Mouse (Mus musculus): ENCODE data around the gene Myh6. TPM values are rescaled to one million over a fixed set of nuclear protein-coding genes. Genes with fewer than 3 reads are reported as not detected.
A peak's percentile ranks its signal among the peaks of the same experiment; 100 is the strongest.

The Myh6 gene
- polyA plus RNA-seq (2015; fragmentation: Nextera tagmentation; extraction: Ambion mirVana), result 0.51 and 0.54 TPM in 2 replicates

DNA sequence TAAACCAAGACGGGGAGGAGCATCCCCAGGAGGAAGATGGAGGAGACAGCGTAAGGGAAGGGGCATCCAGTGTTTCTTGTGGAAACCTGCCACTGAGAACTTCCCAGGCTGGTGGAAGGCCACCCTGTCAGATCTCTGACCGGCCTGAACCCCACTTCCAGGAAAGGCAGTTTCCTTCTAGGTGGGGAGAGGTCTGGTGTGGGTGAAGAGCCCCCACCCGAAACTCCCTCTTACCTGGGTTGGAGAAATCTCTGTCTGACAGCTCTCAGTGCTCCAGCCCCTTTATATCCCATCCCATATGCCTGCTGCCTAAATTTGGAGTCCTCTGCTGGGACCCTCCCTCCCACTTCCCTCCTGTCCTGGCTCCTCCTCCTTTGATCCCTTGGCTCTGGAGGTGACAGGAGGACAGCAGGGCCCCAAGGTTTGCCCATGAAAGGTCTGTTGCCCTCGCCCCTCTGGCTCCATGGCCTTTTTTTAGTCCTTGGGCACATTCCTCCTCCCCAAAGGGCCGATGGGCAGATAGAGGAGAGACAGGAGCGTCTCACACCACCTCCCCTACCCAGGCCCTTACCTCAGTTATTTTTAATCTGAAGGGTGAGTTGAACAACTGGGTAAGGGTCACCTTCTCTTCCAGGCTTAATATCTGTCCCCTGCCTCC is at the start of gene Myh6:
Myh6 (minus strand) TSS at position 608 of the 658 bp plus-strand sequence.
- 48% methylated on average over 7 of the region's 7 CpGs for WGBS (ENCODE audit: insufficient replicate concordance)
- Histone ChIP-seq H3K9ac (ENCODE audit: low read depth, low read length) (no peak within 1 kb of the TSS), H3K36me3 (ENCODE audit: control insufficient read depth, insufficient read depth) (no peaks in the 10 kb centered on the region), H3K9me3 (replicated peaks; ENCODE audit: control insufficient read depth, low read length) (no peaks in the 10 kb centered on the region), H3K4me2 (ENCODE audit: low read depth, low read length) (no peak within 1 kb of the TSS), H3K27ac (ENCODE audit: low read length) (no peak within 1 kb of the TSS), H3K4me3 (ENCODE audit: low read depth, low read length) (no peak within 1 kb of the TSS), H3K4me1 (ENCODE audit: control insufficient read depth, low read depth, low read length) (no peaks in the 10 kb centered on the region), H3K27me3 (ENCODE audit: control insufficient read depth, insufficient read depth, low read depth, low read length) (no peaks in the 10 kb centered on the region)
- ATAC-seq (ENCODE audit: low read depth), result no peak

DNA sequence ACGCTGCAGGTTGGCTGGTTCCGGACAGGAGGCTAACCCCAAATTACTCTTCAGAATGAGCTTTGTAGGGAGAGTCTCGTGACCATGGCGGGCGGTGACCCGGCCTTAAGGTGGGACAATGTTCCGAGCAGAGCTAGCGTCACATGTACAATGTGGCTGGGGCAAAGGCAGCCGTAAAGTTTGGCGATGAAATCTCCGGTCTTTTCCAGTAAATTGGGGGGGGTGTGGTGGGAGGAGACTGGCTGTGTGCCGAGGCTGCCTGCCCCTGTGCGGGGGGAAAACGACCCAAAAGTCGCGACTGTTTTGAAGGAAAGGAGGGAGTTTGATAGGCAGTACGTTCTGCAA is 49.0 kb upstream of the Myh6 start:
- no peak; the same call in 1 of the 2 replicates for ATAC-seq (ENCODE audit: low read depth)
- Histone ChIP-seq H3K9me3 (replicated peaks; ENCODE audit: control insufficient read depth, low read length) (no peaks in the 10 kb centered on the region), H3K36me3 (ENCODE audit: control insufficient read depth, insufficient read depth) (peaks cover 7% of the 10 kb centered on the region), H3K4me1 (ENCODE audit: control insufficient read depth, low read depth, low read length) (peaks cover 9% of the 10 kb centered on the region), H3K4me3 (ENCODE audit: low read depth, low read length) (peak overlapping the region; percentile 95), H3K27me3 (ENCODE audit: control insufficient read depth, insufficient read depth, low read depth, low read length) (no peaks in the 10 kb centered on the region), H3K27ac (ENCODE audit: low read length) (peak overlapping the region; percentile 86), H3K4me2 (ENCODE audit: low read depth, low read length) (peak overlapping the region; percentile 97), H3K9ac (ENCODE audit: low read depth, low read length) (peak overlapping the region; percentile 84)
- under 1% methylated on average over 17 of the region's 17 CpGs for WGBS (ENCODE audit: insufficient replicate concordance)

DNA sequence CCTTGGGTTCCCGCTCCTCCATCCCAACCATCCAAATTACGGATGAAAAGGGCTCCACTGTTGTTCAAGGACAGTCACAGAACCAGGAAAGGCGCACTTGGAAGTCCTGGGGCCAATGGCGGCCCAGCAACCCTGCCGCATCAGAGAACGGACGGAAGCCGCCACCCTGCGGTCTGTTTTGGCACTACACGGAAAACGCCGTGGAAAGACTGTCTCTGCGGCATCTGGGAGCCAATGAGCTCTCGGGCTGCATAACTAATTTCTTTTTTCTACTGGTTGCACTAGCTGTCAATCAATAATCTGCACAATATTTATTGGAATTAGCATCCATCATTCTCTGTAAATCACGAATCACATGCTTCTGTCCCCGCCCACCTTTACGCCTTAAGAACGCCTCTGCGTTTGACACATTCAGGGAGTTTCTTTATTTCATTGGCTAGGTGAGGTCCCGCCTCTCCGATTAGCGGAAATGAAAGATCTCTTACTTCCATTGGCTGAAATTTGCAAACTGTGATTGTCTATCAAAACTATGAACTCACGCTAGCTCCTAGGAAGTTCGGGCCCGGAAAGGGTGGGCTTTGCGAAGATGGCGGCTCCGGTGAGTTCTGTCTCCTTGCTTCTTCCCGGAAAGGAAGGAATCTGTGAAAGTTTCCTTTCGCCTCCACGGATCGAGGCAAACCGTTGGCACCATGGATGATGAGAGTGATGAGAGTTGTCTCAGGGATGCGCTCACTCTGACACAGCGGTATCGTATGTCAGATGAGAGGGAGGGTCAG is 48.5 kb upstream of the Myh6 start, which contains the start of gene Ngdn:
Ngdn (plus strand) TSS at position 464 of the 776 bp plus-strand sequence.
- under 1% methylated on average over 36 of the region's 36 CpGs for WGBS (ENCODE audit: insufficient replicate concordance)
- Histone ChIP-seq H3K9me3 (replicated peaks; ENCODE audit: control insufficient read depth, low read length) (no peaks in the 10 kb centered on the region), H3K4me1 (ENCODE audit: control insufficient read depth, low read depth, low read length) (peaks cover 9% of the 10 kb centered on the region), H3K9ac (ENCODE audit: low read depth, low read length) (peak within 1 kb of the TSS; percentile 84), H3K27ac (ENCODE audit: low read length) (peak within 1 kb of the TSS; percentile 86), H3K27me3 (ENCODE audit: control insufficient read depth, insufficient read depth, low read depth, low read length) (no peaks in the 10 kb centered on the region), H3K4me2 (ENCODE audit: low read depth, low read length) (peak within 1 kb of the TSS; percentile 97), H3K36me3 (ENCODE audit: control insufficient read depth, insufficient read depth) (peaks cover 7% of the 10 kb centered on the region; the same call in 1 of the 2 replicates), H3K4me3 (ENCODE audit: low read depth, low read length) (peak within 1 kb of the TSS; percentile 95)
- peak; percentile 94 for ATAC-seq (ENCODE audit: low read depth)

DNA sequence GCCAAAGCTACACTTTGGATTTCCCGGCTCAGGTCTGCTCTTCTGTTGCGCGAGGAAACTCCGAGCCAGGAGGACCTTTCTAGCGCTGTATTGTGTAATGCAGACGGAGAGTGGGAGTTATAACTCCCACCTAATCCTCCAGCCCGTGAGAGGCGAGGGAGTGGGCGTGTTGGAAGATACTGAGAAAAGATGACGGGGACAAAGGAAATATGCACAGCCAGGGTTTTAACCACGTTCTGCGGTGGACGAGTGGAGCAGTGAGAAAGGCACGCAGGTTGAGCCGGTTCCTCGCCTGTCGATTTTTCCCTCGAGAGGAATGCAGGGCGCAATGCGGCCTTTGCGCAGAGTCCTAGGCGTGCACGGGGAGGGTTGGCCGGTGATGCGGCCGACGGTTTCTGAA is 47.9 kb upstream of the Myh6 start:
- H3K9ac ChIP-seq (ENCODE audit: low read depth, low read length), result peak overlapping the region; percentile 82
- peak; percentile 33 for ATAC-seq (ENCODE audit: low read depth)

DNA sequence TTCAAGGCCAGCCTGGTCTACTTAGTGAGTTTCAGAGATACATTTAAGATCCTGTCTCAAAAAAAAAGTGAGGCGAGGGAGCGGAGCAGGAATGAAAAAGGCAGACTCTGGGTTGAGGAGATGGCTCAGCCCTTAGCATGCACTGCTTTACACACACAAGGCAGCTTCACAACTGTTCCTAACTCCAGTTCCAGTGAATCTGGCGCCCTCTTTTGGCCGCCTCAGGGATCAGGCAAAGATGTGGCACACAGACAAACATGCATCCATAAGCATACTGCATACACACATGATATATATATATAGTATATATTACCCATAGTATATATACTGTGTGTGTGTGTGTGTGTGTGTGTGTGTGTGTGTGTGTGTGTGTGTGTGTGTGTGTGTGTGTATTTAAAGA is 44.4 kb upstream of the Myh6 start:
- Histone ChIP-seq H3K4me1 (ENCODE audit: control insufficient read depth, low read depth, low read length) (peaks cover 5% of the 10 kb centered on the region), H3K27ac (ENCODE audit: low read length) (no peak overlapping the region), H3K4me3 (ENCODE audit: low read depth, low read length) (no peak overlapping the region), H3K9ac (ENCODE audit: low read depth, low read length) (no peak overlapping the region), H3K4me2 (ENCODE audit: low read depth, low read length) (no peak overlapping the region), H3K36me3 (ENCODE audit: control insufficient read depth, insufficient read depth) (no peaks in the 10 kb centered on the region), H3K9me3 (replicated peaks; ENCODE audit: control insufficient read depth, low read length) (no peaks in the 10 kb centered on the region), H3K27me3 (ENCODE audit: control insufficient read depth, insufficient read depth, low read depth, low read length) (no peaks in the 10 kb centered on the region)
- ATAC-seq (ENCODE audit: low read depth), result no peak
- 59% methylated on average over 4 of the region's 4 CpGs for WGBS (ENCODE audit: insufficient replicate concordance)

More for the DNA sequence above, 47.9 kb upstream of the Myh6 start:
- peak overlapping the region; percentile 97 for H3K4me2 ChIP-seq (ENCODE audit: low read depth, low read length)
- H3K27me3 ChIP-seq (ENCODE audit: control insufficient read depth, insufficient read depth, low read depth, low read length), result no peaks in the 10 kb centered on the region
- H3K4me1 ChIP-seq (ENCODE audit: control insufficient read depth, low read depth, low read length), result peaks cover 9% of the 10 kb centered on the region
- H3K9me3 ChIP-seq (replicated peaks; ENCODE audit: control insufficient read depth, low read length), result no peaks in the 10 kb centered on the region
- H3K36me3 ChIP-seq (ENCODE audit: control insufficient read depth, insufficient read depth), result peaks cover 7% of the 10 kb centered on the region; the same call in 1 of the 2 replicates
- peak overlapping the region; percentile 85 for H3K27ac ChIP-seq (ENCODE audit: low read length)
- under 1% methylated on average over 27 of the region's 27 CpGs for WGBS (ENCODE audit: insufficient replicate concordance)
- H3K4me3 ChIP-seq (ENCODE audit: low read depth, low read length), result peak overlapping the region; percentile 95

DNA sequence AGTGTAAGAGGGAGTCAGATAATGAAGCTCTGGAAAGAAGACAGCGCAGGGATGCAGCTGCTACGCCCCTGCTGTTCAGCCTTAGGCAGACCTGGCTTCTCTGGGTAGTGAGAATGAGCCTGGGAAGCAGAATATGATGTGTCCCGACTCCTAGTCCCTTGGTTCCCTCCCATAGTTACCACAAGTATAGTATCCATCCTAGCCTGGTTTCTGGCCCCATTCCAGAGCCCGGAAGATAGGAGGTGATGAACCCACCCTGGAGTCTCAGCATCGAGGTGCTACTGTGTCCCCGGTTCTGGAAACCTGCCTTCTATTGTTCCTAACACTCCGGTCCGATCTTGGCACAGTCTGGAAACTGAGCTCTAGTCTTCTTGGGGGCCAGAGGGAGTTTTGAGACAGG is 41.7 kb upstream of the Myh6 start:
- no peak overlapping the region for H3K9ac ChIP-seq (ENCODE audit: low read depth, low read length)
- H3K4me3 ChIP-seq (ENCODE audit: low read depth, low read length), result no peak overlapping the region
- peaks cover 4% of the 10 kb centered on the region for H3K4me1 ChIP-seq (ENCODE audit: control insufficient read depth, low read depth, low read length)
- WGBS (ENCODE audit: insufficient replicate concordance), result 61% methylated on average over 8 of the region's 8 CpGs
- no peak overlapping the region for H3K27ac ChIP-seq (ENCODE audit: low read length)
- no peak for ATAC-seq (ENCODE audit: low read depth)
- H3K27me3 ChIP-seq (ENCODE audit: control insufficient read depth, insufficient read depth, low read depth, low read length), result no peaks in the 10 kb centered on the region
- H3K9me3 ChIP-seq (replicated peaks; ENCODE audit: control insufficient read depth, low read length), result no peaks in the 10 kb centered on the region
- no peaks in the 10 kb centered on the region for H3K36me3 ChIP-seq (ENCODE audit: control insufficient read depth, insufficient read depth)
- no peak overlapping the region for H3K4me2 ChIP-seq (ENCODE audit: low read depth, low read length)

DNA sequence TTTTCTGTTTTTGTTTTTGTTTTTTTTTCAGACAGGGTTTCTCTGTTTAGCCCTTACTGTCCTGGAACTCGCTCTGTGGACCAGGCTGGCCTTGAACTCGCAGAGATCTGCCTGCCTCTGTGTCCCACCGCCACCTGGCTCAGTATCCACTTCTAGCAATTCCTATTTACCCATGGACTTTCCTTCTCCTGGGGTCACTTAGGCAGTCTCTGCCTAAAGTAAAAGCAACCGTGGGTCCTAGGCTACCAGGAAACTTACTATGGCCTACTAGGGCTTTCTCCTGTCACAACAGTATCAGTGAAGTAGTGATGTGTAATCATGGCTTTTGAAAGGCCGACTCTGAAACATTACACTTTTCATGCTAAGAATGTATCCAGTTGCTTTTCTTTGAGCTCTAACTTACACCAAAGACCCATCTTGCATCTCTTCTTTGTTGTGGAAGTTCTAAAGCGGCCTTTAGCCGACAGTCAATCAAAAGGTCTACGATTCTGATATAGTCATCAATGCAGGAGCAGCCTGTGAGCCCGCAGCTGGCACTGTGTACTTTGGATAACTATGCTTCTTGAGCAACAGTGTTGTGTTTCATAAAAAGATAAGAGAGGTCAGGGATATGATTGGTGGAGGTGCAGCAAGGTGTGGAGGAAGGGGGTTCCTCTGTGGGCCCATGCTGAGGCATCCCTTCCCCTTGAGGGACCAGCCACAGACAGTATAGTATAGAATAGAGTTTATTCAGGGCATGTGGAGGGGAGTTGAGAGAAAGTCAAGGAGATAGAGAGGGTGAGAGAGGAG is 40.6 kb upstream of the Myh6 start:
- Histone ChIP-seq H3K27me3 (ENCODE audit: control insufficient read depth, insufficient read depth, low read depth, low read length) (no peaks in the 10 kb centered on the region), H3K9ac (ENCODE audit: low read depth, low read length) (no peak overlapping the region), H3K4me1 (ENCODE audit: control insufficient read depth, low read depth, low read length) (peaks cover 4% of the 10 kb centered on the region), H3K9me3 (replicated peaks; ENCODE audit: control insufficient read depth, low read length) (no peaks in the 10 kb centered on the region), H3K4me3 (ENCODE audit: low read depth, low read length) (no peak overlapping the region), H3K27ac (ENCODE audit: low read length) (no peak overlapping the region), H3K36me3 (ENCODE audit: control insufficient read depth, insufficient read depth) (no peaks in the 10 kb centered on the region), H3K4me2 (ENCODE audit: low read depth, low read length) (no peak overlapping the region)
- ATAC-seq (ENCODE audit: low read depth), result no peak
- 63% methylated on average over 9 of the region's 9 CpGs for WGBS (ENCODE audit: insufficient replicate concordance)

DNA sequence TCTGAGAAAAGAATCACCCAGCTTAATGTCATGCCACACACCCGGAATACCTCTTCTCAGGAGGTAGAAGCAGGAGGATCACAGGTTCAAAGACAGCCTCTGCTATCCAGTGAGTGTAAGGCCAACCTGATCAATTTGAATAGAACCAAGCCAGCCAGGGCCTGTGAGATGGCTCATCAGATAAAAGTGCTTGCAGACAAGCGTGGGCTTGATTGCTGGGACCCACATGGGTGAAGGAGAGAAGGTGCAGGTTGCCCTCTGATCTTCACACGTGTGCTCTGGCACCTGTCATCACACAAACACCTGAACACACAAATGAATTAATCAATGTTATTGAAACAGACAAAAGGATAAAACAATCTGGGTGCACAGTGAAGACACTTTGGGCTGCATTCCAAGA is 39.8 kb upstream of the Myh6 start:
- Histone ChIP-seq H3K27me3 (ENCODE audit: control insufficient read depth, insufficient read depth, low read depth, low read length) (no peaks in the 10 kb centered on the region), H3K9ac (ENCODE audit: low read depth, low read length) (no peak overlapping the region), H3K36me3 (ENCODE audit: control insufficient read depth, insufficient read depth) (no peaks in the 10 kb centered on the region), H3K27ac (ENCODE audit: low read length) (no peak overlapping the region), H3K4me2 (ENCODE audit: low read depth, low read length) (no peak overlapping the region), H3K9me3 (replicated peaks; ENCODE audit: control insufficient read depth, low read length) (no peaks in the 10 kb centered on the region), H3K4me1 (ENCODE audit: control insufficient read depth, low read depth, low read length) (peaks cover 4% of the 10 kb centered on the region), H3K4me3 (ENCODE audit: low read depth, low read length) (no peak overlapping the region)
- 44% methylated on average over 3 of the region's 3 CpGs for WGBS (ENCODE audit: insufficient replicate concordance)
- no peak for ATAC-seq (ENCODE audit: low read depth)
